Mouse (Mus musculus): ENCODE data around the gene Dmkn. TPM values are rescaled to one million over a fixed set of nuclear protein-coding genes. Genes with fewer than 3 reads are reported as not detected.
A peak's percentile ranks its signal among the peaks of the same experiment; 100 is the strongest.
"Not testable (repeated sequence)": the region's sequence is repeated elsewhere in the genome, so short reads cannot be mapped to it uniquely, and the experiment has no call there.

Gene Dmkn
- polyA plus RNA-seq, 1 experiment from 2014 or later = 1.3 TPM

DNA sequence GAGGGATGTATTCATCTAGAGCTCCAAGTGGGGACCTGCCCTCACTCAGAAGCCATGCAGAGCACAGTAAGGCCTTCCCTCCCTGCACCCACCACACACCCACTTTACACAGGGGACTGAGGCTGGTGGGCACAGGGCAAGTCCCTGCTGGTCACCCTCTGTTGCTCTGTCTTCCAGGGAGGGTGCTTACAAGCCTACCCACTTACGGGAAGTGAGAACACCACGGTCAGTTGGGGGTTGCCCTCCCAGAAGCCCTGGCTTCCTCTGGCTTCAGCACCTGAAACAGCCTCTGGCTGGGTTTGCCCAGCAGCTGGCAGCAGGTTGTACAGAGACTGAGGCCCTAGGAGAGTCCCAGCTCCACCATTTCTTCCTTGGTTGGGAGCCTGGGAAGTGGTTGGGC, 21.0 kb upstream of the Dmkn start:
- 0 out of 2 replicates have a peak, but pooled peaks cover 12% of the 10 kb centered on the region for H3K36me3 ChIP-seq
- H3K9ac ChIP-seq; H3K4me1 ChIP-seq; H3K4me3 ChIP-seq (replicated peaks); ATAC-seq (replicated peaks; ENCODE audit: low FRiP score); H3K27ac ChIP-seq; H3K9me3 ChIP-seq (replicated peaks); H3K4me2 ChIP-seq; H3K27me3 ChIP-seq: not testable (repeated sequence)
- WGBS = 79% methylated on average over 2 of the region's 2 CpGs

DNA sequence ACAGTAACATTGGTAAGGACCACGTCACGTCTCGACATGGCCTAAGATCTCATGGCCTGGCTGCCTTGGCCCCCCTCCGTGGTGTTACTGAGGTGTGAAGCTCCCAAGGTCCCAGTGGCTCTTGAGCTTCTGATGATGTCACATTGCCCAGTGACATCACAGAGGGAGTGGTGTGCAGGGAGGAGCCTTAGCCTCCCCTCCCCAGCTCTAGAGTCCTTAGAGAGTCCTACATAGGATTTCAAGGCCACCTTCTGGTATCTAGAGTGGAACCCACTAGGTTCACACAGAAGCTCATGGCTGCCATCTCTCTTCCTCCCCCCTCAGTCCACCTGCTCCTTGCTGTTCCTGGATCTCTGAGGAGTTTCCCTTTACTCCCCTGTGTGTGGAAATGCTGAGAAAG, 19.9 kb upstream of the Dmkn start, which contains the start of gene Gapdhs:
Gapdhs (minus strand) TSS at position 65 of the 400 bp plus-strand sequence.
- H3K27me3 ChIP-seq; ATAC-seq (replicated peaks; ENCODE audit: low FRiP score); H3K4me3 ChIP-seq (replicated peaks); H3K27ac ChIP-seq; H3K9me3 ChIP-seq (replicated peaks); H3K36me3 ChIP-seq; H3K9ac ChIP-seq; H3K4me2 ChIP-seq; H3K4me1 ChIP-seq: not testable (repeated sequence)
- WGBS = 89% methylated on average over 3 of the region's 4 CpGs

DNA sequence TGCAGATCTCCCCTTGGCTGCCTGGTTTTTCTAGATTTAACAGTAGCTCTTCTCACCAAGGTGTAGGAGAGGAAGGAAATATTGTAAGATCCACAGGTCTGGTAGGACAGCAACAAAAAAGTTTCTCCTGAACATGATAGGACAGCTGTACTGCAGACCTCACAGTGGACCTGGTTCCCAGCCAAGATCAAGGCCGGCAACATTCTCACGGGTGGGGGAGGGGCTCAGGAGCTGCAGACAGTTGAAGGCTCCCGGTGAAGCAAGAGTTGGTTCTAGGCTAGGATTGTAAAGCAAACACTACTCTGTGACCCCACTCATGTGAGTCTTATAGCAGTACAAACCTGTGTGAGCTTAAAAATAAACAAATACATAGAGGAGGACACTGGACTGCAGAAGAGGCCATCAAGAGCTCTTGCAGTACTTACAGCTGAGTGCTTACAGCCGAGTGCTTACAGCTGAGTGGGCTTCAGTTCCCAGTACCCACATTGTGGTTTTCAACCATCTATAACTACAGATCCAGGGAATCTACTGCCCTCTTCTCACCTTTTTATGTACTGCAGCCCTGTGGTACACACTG, 19.4 kb upstream of the Dmkn start:
- Histone ChIP-seq H3K4me2 (no peak overlapping the region), H3K27me3 (no peaks in the 10 kb centered on the region), H3K27ac (no peak overlapping the region), H3K36me3 (0 out of 2 replicates have a peak, but pooled peaks cover 7% of the 10 kb centered on the region), H3K4me1 (peaks cover 5% of the 10 kb centered on the region; the same call in 1 of the 2 replicates), H3K9me3 (replicated peaks) (no peaks in the 10 kb centered on the region), H3K9ac (no peak overlapping the region), H3K4me3 (replicated peaks) (no peak overlapping the region)
- ATAC-seq (replicated peaks; ENCODE audit: low FRiP score) = no peak
- WGBS = 32% methylated on average over 4 of the region's 4 CpGs

DNA sequence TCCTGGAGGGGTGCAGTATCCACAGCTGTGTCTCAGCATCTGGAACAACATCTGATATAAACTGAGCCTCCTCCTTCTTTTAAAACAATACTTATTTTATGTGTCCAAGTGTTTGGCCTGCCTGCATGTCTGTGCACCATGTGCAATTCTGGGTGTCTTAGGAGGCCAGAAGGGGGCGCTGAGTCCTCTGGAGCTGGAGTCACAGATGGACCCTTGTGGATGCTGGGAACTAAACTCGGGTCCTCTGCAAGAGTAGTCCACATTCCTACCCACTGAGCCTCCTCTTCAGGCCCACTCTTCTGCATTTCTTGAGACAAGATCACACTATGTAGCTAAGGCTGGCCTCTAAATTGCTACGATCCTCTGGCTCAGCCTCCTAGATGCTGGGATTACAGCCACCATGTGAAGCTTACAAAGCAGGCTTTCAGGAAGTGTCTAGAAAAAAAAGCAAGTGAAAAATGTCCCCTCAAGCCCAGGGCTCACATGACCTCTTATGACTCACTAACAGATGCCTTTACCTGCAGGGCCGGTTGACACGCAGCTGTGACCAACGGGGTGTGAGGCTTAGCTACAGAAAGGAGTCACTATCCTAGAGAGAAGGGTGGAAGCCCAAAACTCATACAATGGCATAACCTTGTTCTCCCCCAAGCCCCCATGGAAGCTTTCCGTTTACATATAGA, 15.9 kb upstream of the Dmkn start:
- no peaks in the 10 kb centered on the region for H3K27me3 ChIP-seq
- no peaks in the 10 kb centered on the region for H3K9me3 ChIP-seq (replicated peaks)
- H3K4me2 ChIP-seq = no peak overlapping the region
- no peak for ATAC-seq (replicated peaks; ENCODE audit: low FRiP score)
- WGBS = 79% methylated on average over 7 of the region's 7 CpGs
- H3K4me1 ChIP-seq = peaks cover 28% of the 10 kb centered on the region
- no peak overlapping the region for H3K4me3 ChIP-seq (replicated peaks)
- H3K36me3 ChIP-seq = no peaks in the 10 kb centered on the region
- no peak overlapping the region for H3K27ac ChIP-seq
- no peak overlapping the region for H3K9ac ChIP-seq

DNA sequence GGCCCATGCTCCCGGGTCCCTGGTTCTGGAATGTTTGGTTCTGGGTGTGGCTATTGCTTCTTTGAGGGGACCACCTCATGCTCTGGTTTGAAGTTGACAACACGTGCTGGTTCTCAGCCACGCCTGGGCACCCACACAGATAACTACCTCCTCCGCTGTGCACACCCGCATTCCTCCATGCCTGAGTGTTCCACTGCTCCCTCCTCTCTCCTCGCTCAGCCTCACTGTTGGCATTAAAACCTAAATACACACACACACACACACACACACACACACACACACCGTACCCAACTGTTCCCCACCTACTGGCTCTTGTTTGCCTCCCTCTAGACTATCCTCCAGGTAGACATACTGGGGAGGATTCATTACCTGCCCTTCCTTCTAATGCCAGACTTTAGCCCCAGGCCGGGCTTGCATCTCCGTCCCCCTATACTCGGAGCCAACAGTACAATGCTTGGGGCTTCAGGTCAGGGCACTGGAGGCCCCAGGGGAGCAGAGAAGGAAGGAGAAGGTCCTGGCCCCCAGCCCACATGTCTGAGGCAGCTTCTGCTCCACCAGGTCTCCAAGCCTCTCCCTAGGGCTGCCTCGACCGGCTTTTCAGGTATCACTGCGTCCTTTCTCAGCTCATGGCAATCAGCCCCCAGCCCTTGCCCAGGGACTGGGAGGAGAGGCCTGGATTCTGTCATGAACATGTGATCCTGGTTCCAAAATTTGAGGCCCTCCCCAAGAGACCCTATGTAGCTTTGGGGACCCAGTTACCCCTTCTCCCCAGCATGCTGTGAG, 13.5 kb upstream of the Dmkn start:
- H3K27me3 ChIP-seq = no peaks in the 10 kb centered on the region
- no peak overlapping the region for H3K4me2 ChIP-seq
- H3K36me3 ChIP-seq = peaks cover 4% of the 10 kb centered on the region; the same call in 1 of the 2 replicates
- H3K27ac ChIP-seq = 0 out of 2 replicates have a peak overlapping the region, but pooled peaks have one; percentile 4
- H3K9me3 ChIP-seq (replicated peaks) = peaks cover 1% of the 10 kb centered on the region; the same call in 1 of the 2 replicates
- WGBS = 61% methylated on average over 13 of the region's 13 CpGs
- peaks cover 23% of the 10 kb centered on the region for H3K4me1 ChIP-seq
- ATAC-seq (replicated peaks; ENCODE audit: low FRiP score) = peak; percentile 71
- H3K4me3 ChIP-seq (replicated peaks) = no peak overlapping the region
- no peak overlapping the region for H3K9ac ChIP-seq

DNA sequence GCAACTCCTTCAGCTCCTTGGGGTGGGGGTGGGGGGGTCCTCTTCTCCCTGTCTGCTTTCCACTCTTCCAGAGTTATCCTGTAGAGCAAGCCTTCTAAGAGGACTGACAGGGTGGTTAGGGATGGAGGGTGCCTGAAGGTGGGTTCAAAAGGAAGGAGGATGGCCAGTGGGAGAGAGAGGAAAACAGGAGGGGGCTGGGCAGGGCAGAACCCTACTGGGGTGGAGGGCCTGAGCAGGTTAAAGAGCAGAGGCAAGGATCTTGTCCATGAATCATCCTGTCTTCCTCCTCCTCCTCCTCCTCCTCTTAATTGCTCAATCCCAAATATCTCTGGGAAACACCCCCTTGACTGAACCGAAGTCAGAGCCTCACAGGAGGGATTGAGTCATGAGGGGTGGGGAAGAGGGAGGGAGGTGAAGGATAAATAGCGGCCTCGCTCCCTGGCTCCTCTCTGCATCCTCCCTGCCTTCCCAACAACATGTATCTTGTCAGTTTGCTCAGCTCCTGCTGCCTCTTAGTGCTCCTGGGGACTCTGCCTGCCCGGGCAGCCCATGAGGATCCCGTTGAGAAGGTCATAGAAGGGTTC, 12.4 kb upstream of the Dmkn start, which contains the start of gene Sbsn:
Sbsn (plus strand) TSS at position 386 of the 584 bp plus-strand sequence.
- Histone ChIP-seq H3K27me3 (no peaks in the 10 kb centered on the region), H3K27ac (0 out of 2 replicates have a peak within 1 kb of the TSS, but pooled peaks have one; percentile 7)
- ATAC-seq (replicated peaks; ENCODE audit: low FRiP score) = peak; percentile 52

DNA sequence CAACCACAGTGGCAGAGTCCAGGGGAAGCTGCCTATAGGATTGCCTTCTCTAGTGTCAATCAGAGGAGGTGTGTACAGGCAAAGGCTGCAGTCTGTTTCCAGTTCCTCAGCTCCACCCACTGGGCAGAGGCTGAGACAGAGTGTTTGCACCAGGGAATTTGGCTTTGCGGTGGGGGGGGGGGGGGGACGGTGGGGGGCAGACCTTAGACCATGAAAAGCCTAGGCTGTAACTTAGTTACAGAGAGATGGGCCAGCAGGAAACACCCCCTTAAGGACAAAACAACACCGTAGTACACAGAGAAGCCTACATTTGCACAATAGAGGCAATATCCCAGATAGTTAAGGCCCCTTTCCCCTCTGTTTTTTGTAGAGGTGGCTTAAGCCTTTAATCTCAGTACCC, 6.6 kb upstream of the Dmkn start:
- WGBS = 79% methylated on average over 3 of the region's 3 CpGs
- Histone ChIP-seq H3K4me2 (no peak overlapping the region), H3K4me3 (replicated peaks) (no peak overlapping the region), H3K36me3 (peaks cover 7% of the 10 kb centered on the region; the same call in 1 of the 2 replicates), H3K27me3 (no peaks in the 10 kb centered on the region), H3K9me3 (replicated peaks) (peaks cover 3% of the 10 kb centered on the region; the same call in 1 of the 2 replicates), H3K9ac (no peak overlapping the region), H3K27ac (no peak overlapping the region), H3K4me1 (no peaks in the 10 kb centered on the region)
- no peak for ATAC-seq (replicated peaks; ENCODE audit: low FRiP score)

More for the DNA sequence above, 12.4 kb upstream of the Dmkn start, which contains the start of gene Sbsn:
- Histone ChIP-seq H3K36me3 (peaks cover 7% of the 10 kb centered on the region; the same call in 1 of the 2 replicates), H3K4me3 (replicated peaks) (no peak within 1 kb of the TSS), H3K4me2 (no peak within 1 kb of the TSS), H3K4me1 (peaks cover 23% of the 10 kb centered on the region), H3K9me3 (replicated peaks) (peaks cover 3% of the 10 kb centered on the region; the same call in 1 of the 2 replicates), H3K9ac (no peak within 1 kb of the TSS)
- 25% methylated on average over 5 of the region's 5 CpGs for WGBS

DNA sequence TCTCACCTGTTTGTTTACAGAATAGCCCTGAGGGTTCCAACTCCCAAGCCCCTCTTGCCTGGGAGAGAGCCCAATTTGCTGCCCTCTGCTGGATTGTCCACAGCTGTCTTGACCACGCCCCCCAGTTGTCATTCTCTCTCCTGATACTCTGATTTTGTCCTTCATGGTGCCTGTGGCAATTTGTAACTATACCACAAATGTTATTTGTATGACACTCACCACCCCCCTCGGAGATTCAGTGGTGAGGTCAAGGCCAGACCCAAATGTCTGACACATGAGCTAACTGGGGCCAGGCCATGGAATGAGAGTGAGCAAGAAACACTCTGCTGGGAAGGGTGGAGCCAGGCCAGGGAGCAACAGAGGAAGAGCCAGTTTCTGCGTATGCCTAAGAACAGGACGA, 4.7 kb upstream of the Dmkn start:
- no peak overlapping the region for H3K27ac ChIP-seq

DNA sequence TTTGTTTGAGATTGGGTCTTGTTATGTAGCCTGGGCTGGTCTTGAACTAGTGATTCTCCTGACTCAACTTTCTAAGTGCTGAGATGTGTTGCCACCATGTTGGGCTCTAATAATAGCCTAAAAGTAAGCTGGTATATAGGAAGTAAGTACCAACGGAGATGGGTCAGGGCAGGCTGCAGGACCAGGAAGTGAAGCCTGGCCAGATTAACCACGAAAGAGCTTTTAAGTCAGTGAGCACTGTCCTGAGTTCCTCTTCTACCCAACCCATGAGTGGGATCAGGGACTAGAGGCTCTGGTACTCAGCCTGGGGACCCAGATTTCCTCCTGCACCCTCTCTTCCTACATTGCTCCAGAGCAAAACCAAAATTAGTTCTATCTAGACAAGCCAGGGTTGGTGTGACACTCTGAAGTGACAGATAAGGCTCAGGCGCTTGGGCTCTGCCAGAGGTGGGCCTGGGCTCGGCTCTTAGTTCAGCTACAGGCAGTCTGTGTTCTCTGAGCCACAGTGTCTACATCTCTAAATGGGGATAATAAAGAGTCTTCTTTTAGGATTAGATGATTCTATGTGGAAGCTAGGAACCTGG, 1.7 kb upstream of the Dmkn start:
- 79% methylated on average over 4 of the region's 4 CpGs for WGBS
- ATAC-seq (replicated peaks; ENCODE audit: low FRiP score) = no peak
- H3K4me3 ChIP-seq (replicated peaks) = no peak overlapping the region
- H3K4me1 ChIP-seq = no peaks in the 10 kb centered on the region
- H3K36me3 ChIP-seq = no peaks in the 10 kb centered on the region
- H3K4me2 ChIP-seq = no peak overlapping the region
- no peak overlapping the region for H3K27ac ChIP-seq
- no peaks in the 10 kb centered on the region for H3K9me3 ChIP-seq (replicated peaks)
- H3K9ac ChIP-seq = no peak overlapping the region
- H3K27me3 ChIP-seq = no peaks in the 10 kb centered on the region

More for the DNA sequence above, 4.7 kb upstream of the Dmkn start:
- Histone ChIP-seq H3K9me3 (replicated peaks) (peaks cover 3% of the 10 kb centered on the region; the same call in 1 of the 2 replicates), H3K4me2 (no peak overlapping the region), H3K4me3 (replicated peaks) (no peak overlapping the region), H3K9ac (no peak overlapping the region), H3K4me1 (no peaks in the 10 kb centered on the region), H3K27me3 (no peaks in the 10 kb centered on the region), H3K36me3 (peaks cover 7% of the 10 kb centered on the region; the same call in 1 of the 2 replicates)
- ATAC-seq (replicated peaks; ENCODE audit: low FRiP score) = 0 out of 2 replicates have a peak, but pooled peaks have one; percentile 40
- WGBS = 19% methylated on average over 4 of the region's 4 CpGs

DNA sequence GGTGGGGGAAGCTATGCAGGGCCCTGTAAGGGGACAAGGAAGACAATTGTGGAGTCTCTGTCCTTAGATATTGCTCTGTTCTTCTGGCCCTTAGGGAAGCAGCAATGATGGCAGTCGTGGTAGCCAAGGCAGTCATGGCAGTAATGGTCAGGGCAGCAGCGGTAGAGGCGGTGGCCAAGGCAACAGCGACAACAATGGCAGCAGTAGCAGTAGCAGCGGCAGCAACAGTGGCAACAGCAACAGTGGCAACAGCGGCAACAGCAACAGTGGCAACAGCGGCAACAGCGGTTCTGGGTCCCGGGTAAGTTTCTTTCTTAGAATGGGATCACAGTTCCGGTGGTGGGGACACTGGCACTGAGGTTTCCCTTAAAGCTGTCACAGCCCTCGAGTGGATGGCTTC, 1.6 kb downstream of the Dmkn start:
- Histone ChIP-seq H3K4me1 (no peaks in the 10 kb centered on the region), H3K9ac (no peak overlapping the region), H3K27ac (no peak overlapping the region), H3K36me3 (no peaks in the 10 kb centered on the region), H3K4me3 (replicated peaks) (no peak overlapping the region), H3K9me3 (replicated peaks) (no peaks in the 10 kb centered on the region), H3K4me2 (peak overlapping the region; percentile 14; the same call in 1 of the 2 replicates), H3K27me3 (peaks cover 12% of the 10 kb centered on the region; the same call in 1 of the 2 replicates)
- 43% methylated on average over 11 of the region's 11 CpGs for WGBS
- ATAC-seq (replicated peaks; ENCODE audit: low FRiP score) = no peak

DNA sequence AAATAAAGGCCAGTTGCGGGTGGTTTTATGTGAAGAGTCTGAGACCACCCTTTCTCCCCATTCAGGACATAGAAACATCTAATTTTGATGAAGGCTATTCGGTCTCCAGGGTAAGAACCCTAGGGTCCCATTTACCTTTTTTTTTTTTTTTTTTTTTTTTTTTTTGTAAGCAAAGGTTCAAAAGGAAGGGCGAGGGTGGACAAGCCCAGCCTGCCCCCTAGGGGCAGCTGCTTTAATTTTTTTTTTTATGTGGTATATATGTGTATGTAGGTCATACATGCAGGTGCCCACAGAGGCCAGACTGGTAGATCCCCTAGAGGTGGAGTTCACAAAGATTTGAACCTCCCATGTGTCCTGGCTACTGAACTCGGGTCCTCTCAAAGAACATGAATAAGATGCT, 2.9 kb downstream of the Dmkn start:
- no peak overlapping the region for H3K4me2 ChIP-seq
- WGBS = 81% methylated on average over 4 of the region's 4 CpGs

More for the DNA sequence above, 2.9 kb downstream of the Dmkn start:
- peaks cover 12% of the 10 kb centered on the region; the same call in 1 of the 2 replicates for H3K27me3 ChIP-seq
- H3K27ac ChIP-seq = no peak overlapping the region
- no peak overlapping the region for H3K9ac ChIP-seq
- H3K4me3 ChIP-seq (replicated peaks) = no peak overlapping the region
- no peaks in the 10 kb centered on the region for H3K4me1 ChIP-seq
- no peaks in the 10 kb centered on the region for H3K36me3 ChIP-seq
- ATAC-seq (replicated peaks; ENCODE audit: low FRiP score) = no peak
- H3K9me3 ChIP-seq (replicated peaks) = no peaks in the 10 kb centered on the region
